Mouse (Mus musculus) heart, adult 9 months (tissue): ENCODE results near the gene Mast1.

Experiments used
- DNase-seq, 2 experiments: peaks; one replicate each; pipeline ENCODE4 v3.0.0; 2022; ENCODE audit warnings: low spot score in 2 of 2

The Mast1 gene

DNA sequence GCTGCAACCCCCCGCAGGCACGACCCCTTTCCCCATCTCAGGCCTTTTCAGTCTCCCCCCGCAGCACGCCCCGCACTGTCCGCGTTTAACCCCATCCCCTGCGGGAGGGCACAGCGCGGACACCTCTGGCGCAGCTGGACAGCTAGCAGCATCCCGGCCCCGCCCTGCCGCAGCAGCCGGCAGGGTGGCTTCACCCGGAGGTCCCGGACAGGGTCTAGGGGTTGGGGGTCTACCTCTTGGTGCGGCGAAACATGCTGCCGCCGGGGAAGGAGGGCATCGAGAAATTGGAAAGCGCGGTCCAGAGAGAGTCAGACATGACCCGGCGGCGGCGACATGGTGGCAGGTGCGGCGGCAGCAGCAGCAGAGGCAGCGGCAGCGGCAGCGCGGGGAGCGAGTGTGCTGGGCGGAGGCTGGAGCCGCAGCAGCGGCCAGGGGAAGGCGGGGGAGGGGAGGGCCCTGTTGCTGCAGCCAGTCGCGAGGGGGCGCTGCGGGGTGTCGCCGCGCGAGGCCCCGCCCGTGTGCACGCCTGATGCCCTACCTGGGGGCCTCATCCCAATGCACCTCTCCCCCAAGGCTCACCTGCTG, at the start of gene Mast1:
Mast1 (minus strand) TSS at position 398 of the 585 bp plus-strand sequence.
- DNase-seq = no peak

GRCm38 (mm10) chr8:84986379-84986945, 49.3 kb upstream of the Mast1 start:
- no peak for DNase-seq

DNA sequence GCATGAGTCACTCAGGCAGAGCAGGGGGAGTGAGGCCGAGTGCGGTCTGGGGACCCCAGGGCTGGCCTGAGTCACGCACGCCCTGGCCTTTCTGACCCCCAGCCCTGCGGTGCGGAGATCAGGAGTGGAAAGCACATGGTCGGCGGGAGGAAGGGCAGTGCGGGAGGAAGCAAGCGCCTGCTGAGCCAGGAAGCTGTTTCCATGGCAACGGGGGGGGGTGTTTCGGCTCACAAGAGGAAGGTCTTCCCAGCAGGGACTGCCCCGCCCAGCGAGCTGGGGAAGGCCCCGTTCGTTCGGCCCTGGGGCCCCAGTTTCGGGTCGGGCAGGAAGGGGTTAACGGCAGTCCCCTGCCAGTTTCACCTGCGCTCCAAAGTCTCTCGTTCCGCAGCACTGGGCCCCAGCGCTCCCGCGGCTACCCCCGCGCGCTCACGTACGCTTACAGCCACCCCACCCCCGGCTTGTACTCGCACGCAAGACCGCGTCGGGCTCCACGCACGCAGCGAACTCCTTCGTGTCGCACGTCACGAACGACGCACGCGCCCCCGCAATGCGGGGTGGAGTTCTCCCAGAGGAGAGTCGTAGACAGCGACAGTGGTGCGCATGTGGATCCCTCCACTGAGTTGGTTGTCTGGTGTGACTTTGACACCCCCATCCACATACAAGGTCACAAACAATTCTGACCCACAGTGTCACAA, 48.7 kb upstream of the Mast1 start:
- DNase-seq = peak; percentile 92 to 93

GRCm38 (mm10) chr8:84985049-84985683, 48.0 kb upstream of the Mast1 start:
- DNase-seq = no peak

DNA sequence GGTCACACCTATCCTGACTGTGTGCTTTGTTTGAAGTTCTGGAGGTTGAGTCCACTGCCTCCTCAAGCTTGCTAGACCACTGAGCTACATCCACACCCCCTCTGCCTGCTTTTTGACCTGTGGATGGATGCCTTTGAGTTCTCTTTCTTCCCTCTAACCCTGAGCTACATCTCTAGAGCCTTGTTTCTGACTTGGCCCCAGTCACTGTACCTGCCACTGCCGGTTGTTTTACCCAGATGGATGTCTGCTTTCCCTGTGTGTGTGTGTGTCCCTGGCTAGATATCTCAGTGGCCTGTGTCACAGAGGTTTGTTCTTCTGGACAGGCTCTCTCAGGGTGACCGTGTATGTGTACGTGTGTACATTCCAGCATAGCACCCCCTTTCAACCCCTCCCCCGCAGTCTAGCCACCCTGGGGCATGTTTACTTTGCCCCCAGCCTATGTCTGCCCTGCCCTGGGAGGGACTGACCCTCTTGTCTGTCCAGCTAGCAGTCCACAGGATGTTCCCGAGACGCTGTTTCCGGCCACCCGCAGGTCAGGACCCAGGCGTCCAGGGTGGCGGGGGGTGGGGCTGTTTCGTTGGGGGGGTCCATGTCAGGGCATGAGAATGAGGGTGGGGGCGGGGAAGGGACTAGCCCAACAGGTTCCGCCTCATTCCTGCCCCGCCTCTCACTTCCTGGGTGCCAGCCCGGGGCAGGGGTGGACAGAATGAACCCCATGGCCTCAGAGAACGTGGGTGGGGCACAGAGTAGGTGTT, 47.3 kb upstream of the Mast1 start:
- DNase-seq = peak; percentile 46 to 70

DNA sequence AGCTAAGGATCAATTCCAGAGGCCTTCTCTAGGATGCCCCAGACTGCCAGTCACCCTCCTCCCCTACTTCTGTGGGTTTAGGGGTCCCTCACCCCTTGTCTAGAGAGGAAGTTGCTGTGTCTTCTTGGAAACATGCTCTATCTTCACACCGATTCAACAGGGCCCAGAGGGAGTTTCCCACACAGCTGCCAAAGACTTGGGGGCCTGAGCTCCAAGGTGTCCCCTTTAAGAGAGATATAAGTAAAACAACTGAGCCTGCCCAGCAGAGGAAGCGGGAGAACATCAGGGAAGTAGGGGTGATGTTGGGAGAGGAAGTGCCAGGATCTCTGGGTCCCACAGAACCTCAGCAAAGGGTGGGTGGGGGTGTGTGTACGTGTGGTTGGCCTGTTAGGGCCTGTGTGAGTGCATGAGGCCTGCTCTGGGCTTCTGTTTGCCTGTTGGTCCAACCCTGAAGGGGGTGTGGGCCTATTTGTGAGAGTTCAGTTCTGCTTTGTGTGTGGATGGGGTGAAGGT, 45.4 kb upstream of the Mast1 start:
- no peak for DNase-seq

- no peak for DNase-seq
These were observed 44.7 kb upstream of the Mast1 start for GRCm38 (mm10) chr8:84981644-84982498.

DNA sequence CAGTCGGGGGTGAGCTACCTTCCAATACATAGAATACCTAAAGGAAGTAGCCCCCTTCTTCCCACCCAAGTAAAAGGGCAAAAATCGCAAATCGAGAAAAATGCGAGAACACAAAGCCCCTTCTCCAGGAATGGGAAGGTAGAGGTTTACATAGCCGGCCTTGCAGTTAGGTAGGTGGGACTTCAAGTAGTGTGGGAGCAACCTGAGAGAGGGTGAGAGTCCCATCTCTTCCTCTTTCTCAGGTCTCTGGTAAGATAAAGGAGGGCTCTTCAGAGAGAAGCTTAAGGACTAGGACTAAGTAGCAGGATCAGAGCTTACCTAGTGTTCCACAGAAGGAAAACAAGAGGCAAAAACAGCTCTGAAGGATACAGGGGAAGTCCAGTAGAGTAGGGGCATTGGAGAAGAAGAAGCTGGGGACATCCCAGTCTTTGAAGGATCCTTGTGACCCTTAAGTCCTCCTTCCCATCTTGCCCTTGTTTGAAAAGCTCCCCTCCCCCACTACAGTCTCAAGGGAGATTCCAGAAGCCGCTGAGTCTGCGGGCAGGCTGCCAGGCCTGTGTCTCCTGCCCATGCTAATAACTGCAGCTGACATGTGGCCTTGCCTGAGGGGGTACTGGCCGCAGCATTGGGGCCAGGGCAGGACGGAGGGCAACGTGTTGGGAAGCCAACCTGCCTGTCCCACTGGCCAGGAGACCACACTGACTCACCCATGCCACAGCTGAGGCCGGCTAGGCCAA, 43.6 kb upstream of the Mast1 start:
- peak; percentile 82 to 86 for DNase-seq

DNA sequence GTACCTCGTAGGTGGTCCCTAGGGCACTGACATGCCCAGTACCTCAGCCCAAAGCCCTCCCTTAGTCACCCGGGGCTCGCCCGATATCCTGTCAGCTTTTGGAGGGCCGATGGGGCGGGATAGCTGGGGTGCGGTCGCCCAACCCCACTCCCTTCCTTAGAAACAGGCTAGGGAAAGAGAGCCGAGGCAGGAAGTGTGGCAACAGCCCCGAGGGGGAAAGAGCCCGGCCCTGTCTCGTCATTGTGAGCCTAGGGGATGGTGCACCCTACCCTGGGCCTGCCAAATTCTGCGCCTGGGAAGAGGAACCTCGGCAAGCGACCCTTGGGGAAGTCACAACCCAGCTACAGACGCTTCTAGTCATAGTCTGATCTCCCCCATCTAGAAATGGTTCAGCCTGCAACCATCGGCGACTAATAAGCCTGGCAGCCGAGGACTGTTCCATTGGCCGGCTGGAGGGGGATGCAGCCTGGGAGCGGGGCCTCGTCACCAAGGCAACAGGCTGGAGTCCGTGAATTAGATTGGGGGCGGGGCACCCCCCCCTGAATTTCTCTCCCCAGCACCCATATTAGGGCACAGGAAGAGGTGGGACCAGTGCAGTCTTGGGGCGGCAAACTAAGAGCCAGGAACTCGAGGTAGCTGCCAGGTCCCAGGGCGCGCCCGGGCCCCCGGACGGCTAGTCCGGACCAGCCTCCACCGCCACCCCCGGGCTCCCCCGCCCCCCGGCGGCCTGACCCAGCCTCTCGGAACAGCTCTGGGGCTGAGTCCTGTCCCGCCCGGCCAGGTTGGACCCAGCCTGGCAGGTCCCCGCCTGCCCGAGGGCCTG, 42.7 kb upstream of the Mast1 start:
- DNase-seq = peak; percentile 96

DNA sequence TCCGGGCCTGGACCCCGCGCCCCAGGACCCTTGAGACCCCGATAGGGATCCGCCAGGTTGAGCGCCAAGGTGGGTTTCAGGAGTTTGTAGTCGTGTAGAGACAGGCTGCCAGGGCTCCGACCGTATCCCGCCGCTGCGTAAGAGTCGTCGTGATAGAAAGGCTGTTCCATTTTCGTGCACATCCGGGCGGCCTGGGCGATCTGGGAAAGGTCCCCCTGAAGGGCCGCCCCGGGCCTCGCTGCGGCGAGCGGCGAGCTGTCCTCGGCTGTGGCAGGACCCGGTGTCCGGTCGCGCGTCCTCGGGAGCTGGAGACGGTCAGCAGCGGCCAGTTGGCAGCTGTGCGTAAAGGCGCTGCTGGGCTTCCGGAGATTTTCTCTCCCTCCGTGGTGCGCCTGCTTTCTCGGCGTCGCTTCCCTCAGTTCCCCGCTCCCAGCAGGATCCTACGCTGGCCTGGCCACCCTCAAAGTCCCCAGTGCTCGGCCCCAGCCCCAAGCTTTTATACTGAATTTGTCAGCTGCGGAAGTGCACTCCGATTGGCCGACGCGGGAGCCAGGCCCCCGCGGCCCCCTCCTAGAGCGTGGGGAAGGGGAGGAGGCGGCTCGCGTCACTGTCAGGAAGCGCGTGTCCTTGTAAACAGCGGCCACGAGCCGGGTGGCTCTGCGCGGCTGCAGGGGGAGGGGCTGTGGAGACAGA, 41.2 kb upstream of the Mast1 start, which contains the start of gene Junb:
Junb (minus strand) TSS at position 471 of the 693 bp plus-strand sequence.
- peak; percentile 98 to 99 for DNase-seq

DNA sequence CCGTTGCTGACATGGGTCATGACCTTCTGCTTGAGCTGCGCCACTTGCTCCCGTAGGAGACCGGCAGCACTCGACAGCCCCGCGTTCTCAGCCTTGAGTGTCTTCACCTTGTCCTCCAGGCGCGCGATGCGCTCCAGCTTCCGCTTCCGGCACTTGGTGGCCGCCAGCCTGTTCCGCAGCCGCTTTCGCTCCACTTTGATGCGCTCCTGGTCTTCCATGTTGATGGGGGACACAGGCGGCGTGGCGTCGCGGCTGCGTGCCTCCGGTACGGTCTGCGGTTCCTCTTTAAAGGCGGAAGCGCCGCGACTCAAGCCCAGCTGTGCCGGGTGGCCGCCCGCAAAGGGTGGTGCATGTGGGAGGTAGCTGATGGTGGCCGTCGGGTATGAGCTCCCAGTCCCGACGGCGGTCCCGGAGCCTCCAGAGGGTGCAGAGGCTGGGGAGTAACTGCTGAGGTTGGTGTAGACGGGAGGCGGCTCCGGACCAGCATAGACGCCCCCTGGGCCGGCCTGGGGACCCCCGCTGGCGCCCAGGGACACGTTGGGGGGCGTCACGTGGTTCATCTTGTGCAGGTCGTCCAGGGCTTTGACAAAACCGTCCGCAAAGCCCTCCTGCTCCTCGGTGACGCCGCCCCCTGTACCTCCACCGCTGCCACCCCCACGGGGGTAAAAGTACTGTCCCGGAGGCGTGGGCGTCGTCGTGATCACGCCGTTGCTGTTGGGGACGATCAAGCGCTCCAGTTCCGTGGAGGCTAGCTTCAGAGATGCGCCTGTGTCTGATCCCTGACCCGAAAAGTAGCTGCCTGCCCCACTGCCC, 40.5 kb upstream of the Mast1 start:
- peak; percentile 70 to 73 for DNase-seq

- DNase-seq = no peak
These were observed 39.7 kb upstream of the Mast1 start for GRCm38 (mm10) chr8:84976763-84977434.

- DNase-seq = peak; percentile 96 to 97
These were observed 39.0 kb upstream of the Mast1 start for GRCm38 (mm10) chr8:84976031-84976762.

DNA sequence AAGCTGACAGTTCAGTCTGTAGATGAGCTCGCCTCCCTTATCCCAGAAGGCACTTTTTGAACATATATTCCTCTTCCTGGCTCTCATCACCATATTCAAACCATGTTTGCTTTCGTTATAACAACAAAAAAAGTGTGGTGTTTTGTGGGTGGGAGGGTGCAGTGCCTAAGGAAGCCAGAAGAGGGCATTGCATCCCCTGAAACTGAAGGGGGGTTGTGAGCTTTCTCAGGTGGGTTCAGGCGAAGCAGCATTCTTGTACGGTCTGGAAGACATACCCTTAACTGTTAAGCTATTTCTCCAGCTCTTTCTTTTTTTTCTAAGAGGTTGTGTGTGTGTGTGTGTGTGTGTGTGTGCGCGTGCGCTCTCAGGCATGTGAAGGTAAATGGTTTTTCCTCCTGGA, 38.3 kb upstream of the Mast1 start:
- DNase-seq = peak; percentile 67 to 69

DNA sequence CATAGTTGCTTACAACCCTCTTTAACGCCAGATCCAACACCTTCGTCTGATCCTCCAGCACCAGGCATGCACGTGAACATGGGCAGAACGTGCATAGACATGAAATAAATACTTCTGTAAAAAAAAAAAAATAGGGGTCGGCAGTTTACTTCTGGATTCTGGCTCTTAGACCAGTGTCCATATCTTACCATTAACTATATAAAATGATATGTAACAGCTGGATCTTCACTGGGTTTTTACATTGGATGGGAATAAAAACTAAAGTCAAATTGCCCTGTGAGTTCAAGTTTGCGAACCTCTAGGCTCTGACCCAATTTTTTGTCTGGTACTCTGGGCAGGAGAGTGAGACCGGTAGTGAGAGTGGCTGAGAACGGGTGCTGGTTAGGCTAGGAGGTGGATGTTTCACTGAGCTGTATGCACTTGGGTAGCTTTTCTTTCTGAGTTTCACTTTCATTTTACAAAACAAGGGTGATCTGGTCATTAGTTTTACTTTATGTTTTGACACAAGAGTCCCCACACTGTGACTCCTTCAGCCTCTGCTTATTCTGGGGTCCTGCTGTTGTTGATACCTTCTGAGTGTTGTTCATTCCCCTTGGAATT, 37.5 kb upstream of the Mast1 start:
- DNase-seq = no peak
